Mouse (Mus musculus) kidney, adult 11 months (tissue): ENCODE results near the gene C1rl.
"Not testable (repeated sequence)": the region's sequence is repeated elsewhere in the genome, so short reads cannot be mapped to it uniquely, and the experiment has no call there.

ENCODE experiments used
- DNase-seq: peaks from one replicate; pipeline ENCODE4 v3.0.0; 2022

The C1rl gene

GRCm38 (mm10) chr6:124506991-124507390 is 14.1 kb downstream of the C1rl start:
- no peak for DNase-seq

DNA sequence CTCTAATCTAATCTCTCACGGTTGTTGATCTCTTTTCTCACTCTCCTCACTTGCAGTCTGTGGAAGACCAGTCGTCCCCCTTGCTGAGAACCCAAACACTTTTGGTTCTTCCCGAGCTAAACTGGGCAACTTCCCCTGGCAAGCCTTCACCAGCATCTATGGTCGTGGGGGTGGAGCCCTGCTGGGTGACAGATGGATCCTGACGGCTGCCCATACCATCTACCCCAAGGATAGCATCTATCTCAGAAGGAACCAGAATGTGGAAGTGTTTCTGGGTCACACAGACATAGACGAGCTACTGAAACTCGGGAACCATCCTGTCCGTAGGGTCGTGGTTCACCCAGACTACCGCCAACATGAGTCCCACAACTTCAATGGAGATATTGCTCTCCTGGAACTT is 15.4 kb downstream of the C1rl start:
- DNase-seq: no peak

DNA sequence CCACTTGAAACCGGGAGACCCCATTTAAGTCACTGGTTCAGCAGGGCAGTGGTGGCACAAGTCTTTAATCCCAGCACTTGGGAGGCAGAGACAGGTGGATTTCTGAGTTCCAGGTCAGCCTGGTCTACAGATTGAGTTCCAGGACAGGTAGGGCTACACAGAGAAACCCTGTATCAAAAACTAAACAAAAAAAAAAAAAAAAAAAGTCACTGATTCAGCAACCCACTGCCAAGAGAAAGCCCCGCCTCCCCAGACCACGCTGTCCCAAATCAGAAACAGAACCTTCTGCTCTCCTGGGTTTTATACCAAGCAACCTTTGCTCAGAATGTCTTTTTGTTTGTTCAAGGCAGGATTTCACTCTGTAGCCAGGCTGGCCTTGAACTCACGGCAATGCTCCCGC is 16.3 kb downstream of the C1rl start:
- not testable (repeated sequence) for DNase-seq

GRCm38 (mm10) chr6:124511936-124512335 is 19.0 kb downstream of the C1rl start:
- no peak for DNase-seq

GRCm38 (mm10) chr6:124512355-124512836 is 19.5 kb downstream of the C1rl start, which contains the start of gene C1ra:
Gene C1ra (plus strand): TSS chr6:124512405.
- peak; percentile 45 for DNase-seq

DNA sequence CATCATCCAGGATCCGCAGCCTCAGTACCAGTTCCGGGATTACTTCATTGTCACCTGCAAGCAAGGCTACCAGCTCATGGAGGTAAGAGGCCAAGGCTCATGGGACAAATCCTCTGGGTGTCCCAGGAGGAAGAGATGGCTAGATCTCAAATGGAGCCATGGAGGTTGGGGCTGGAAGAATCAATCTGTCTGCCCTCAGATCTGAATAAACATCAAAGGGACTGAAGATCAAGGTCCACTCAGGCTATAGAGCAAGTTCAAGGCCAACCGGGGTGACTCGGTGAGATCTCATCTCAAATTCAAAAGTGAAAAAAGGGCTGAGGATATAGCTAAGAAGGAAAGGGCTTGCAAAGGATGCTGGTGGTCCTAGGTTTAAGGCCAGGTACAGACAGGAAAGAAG is 24.8 kb downstream of the C1rl start:
- DNase-seq: not testable (repeated sequence)

- DNase-seq: not testable (repeated sequence)
Observed at GRCm38 (mm10) chr6:124522082-124522481, 29.2 kb downstream of the C1rl start.

GRCm38 (mm10) chr6:124527881-124528280 is 35.0 kb downstream of the C1rl start:
- no peak for DNase-seq

DNA sequence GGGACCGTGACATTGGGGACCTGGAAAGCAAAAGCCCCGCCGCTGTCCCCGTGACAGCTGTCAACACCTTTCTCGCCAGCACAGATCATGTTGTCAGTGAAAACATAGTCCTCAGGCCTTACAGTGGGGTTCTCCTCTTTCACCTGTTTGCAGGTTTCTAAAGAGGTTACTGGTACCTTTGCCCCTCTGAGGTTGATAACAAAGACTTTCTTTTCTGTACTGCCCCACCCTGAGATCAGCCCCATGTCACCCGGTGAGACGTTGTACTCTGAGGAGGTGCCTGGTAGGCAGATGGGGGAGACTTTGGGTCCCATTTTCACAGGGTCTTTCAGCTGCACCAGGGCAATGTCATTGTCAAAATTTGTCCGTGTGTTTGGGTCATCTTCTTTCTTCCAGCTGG is 38.2 kb downstream of the C1rl start:
- DNase-seq: no peak

GRCm38 (mm10) chr6:124536125-124536829 is 43.4 kb downstream of the C1rl start:
- not testable (repeated sequence) for DNase-seq

DNA sequence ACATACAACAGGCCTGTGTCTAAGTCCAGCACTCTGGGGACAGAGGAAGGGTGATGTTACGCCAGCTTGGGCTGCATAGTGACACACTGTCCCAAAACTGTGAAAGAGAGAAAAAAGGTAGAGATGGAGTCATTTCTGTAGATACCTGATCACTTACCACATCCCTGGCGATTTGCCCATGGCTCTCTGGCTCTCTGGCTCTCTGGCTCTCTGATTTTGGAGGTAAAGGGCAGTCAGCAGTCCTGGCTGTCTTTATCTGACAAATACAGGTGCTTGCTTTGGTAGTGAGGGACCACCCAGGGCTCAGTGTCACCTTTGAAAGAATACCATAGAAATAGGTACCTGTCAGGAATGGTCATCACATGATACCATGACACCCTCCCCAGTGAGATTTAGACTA is 48.3 kb downstream of the C1rl start:
- DNase-seq: not testable (repeated sequence)

GRCm38 (mm10) chr6:124542284-124542683 is 49.4 kb downstream of the C1rl start, which contains the start of gene C1s1:
Gene C1s1 (minus strand): TSS chr6:124542359.
- DNase-seq: peak; percentile 40

GRCm38 (mm10) chr6:124544466-124544865 is 51.6 kb downstream of the C1rl start:
- DNase-seq: peak; percentile 10

GRCm38 (mm10) chr6:124545425-124545824 is 52.5 kb downstream of the C1rl start:
- no peak for DNase-seq

- not testable (repeated sequence) for DNase-seq
Observed at GRCm38 (mm10) chr6:124547979-124548378, 55.1 kb downstream of the C1rl start.

DNA sequence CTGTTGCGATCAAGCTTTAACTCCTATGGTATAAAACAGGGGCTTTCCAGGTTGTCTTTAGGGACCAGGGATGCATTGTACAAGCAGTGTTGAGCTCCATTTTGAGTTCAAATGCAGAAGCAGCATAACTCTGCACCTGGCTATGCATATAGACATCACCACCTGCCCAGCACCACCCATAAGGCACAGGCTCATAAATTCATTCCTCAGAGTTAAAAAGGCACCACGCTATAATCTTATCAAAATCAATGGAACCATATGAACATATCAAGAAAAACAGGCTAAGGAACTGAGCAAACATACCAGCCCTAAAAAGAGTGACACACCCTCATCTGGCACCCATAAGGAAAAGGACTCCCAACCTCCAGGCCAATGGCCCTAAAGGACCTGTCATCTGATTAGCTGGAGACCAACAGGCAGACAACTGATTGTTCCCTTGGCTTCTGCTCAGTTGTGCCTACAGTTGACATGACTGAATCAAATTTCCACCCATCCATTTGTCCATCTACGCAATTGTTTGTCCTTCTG is 56.2 kb downstream of the C1rl start:
- no peak for DNase-seq

DNA sequence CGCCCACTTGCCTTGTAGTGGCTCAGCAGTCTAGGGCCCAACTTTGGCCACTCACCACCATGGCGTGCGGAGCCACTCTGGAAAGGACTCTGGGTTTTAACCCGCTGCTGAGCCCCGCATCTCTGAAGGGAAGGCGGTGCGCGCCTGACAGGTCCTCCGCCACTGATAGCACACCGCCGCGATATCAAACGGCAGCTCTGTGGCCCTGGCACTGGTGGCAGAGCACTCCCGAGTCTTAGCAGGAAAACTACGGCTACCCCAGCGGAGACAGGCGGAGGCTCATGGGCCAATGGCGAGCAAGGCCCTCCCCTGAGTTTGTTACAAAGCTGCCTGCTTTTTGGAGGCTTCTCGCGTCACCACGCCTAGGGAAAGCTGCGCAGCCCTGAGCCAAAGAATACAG is 59.9 kb downstream of the C1rl start:
- DNase-seq: no peak

DNA sequence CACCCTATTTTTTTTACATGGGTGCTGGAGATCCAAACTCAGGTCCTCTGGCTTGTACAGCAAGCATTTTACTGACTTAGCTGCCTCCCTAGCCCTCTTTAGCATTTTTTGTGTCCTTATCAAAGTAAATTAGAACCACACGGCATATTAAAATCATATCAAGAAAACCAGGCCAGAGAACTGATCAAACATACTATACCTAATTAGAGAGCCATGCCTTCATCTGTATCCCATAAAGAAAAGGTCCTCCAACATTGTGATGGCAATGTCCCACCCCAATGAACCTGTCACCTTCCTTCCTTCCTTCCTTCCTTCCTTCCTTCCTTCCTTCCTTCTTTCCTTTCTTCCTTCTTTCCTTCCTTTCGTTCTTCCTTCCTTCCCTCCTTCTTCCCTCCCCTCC is 63.0 kb downstream of the C1rl start:
- not testable (repeated sequence) for DNase-seq
